Mouse (Mus musculus): ENCODE measurements at regions not wholly inside any gene's neighbourhood (a gene's known extent, or its start where the extent isn't known, plus 50 kb on each side); places are given as distances from the start of the nearest gene placed in this dataset.

DNA sequence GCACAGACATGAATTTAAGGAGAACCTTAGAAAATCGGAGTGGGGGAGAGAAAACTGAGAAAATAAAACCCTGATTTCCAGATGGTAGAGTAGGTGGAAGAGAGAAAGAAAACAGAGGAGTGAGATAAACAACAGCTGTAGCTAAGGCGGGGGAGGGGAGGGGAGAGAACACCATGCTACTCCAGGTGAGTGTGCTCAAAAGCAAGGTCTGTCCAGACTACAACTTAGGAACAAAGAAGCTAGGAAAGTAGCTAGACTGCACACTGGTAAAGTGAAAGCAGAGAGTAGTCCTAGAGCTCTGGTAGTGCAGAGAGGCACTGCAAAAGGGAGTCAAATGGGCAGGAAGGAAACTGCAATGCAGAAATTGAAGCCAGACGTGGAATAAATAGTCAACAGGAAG is 132.8 kb upstream of the Clec14a start:
- TF ChIP-seq CTCF (IDR thresholded peaks at IDR 0.05; ENCODE audit: low read depth) (no peak), EP300 (optimal IDR thresholded peaks at IDR 0.05) (no peak)
